Mouse (Mus musculus): Measurements from ENCODE around the gene Stk33. TPM values are rescaled to one million over a fixed set of nuclear protein-coding genes. Genes with fewer than 3 reads are reported as not detected.

Gene Stk33
- polyA plus RNA-seq (2012; rRNA removed): 0.90 and 1.1 TPM in 2 replicates

- H3K27ac ChIP-seq (ENCODE audit: insufficient read depth, low read length): no peak within 1 kb of the TSS
- TF ChIP-seq POLR2A (IDR thresholded peaks at IDR 0.05; ENCODE audit: borderline replicate concordance, insufficient read depth, low read length) (no peak), CTCF (IDR thresholded peaks at IDR 0.05; ENCODE audit: borderline replicate concordance, insufficient read depth, low read depth, low read length) (no peak)
- 4% methylated on average over 62 of the region's 62 CpGs for WGBS
These were observed at the start of gene Stk33 for GRCm38 (mm10) chr7:109438781-109439591. TSS of gene Stk33 (minus strand) at chr7:109439081.

DNA sequence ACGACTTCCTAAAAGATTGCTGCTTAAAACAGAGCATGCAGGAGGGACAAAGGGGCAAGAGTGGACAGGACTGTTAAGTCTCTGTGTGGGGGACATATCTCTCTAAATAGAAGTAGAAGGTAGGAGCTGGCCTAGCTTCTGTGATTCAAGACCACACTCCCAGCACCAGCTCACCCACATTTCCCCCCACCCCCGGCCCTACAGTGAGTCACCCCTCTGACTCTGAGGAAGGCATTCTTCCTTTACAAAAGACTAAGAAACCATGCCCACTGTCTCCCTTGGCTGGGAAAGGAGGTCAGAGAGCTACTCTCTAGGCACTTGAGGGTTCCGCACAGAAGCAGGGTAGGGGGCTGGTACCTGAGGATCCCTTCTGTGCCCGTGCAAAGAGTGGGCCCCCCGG, 45.3 kb upstream of the Stk33 start:
- no peak for DNase-seq
- Histone ChIP-seq H3K4me3 (replicated peaks; ENCODE audit: insufficient read depth, low read depth, low read length) (no peak overlapping the region), H3K4me1 (ENCODE audit: control insufficient read depth, insufficient read depth, low read length) (no peaks in the 10 kb centered on the region), H3K27ac (ENCODE audit: insufficient read depth, low read length) (no peak overlapping the region), H3K27me3 (ENCODE audit: control insufficient read depth, insufficient read depth, low read length) (no peaks in the 10 kb centered on the region)
- TF ChIP-seq POLR2A (IDR thresholded peaks at IDR 0.05; ENCODE audit: borderline replicate concordance, insufficient read depth, low read length) (no peak), CTCF (IDR thresholded peaks at IDR 0.05; ENCODE audit: borderline replicate concordance, insufficient read depth, low read depth, low read length) (no peak)
- 65% methylated on average over 5 of the region's 5 CpGs for WGBS

More at GRCm38 (mm10) chr7:109438781-109439591, at the start of gene Stk33:
- peak within 1 kb of the TSS; percentile 21 for H3K4me3 ChIP-seq (replicated peaks; ENCODE audit: insufficient read depth, low read depth, low read length)
- H3K4me1 ChIP-seq (ENCODE audit: control insufficient read depth, insufficient read depth, low read length): no peaks in the 10 kb centered on the region
- peak; percentile 18 to 35 for DNase-seq
- H3K27me3 ChIP-seq (ENCODE audit: control insufficient read depth, insufficient read depth, low read length): peaks cover 2% of the 10 kb centered on the region; the same call in 1 of the 2 replicates

DNA sequence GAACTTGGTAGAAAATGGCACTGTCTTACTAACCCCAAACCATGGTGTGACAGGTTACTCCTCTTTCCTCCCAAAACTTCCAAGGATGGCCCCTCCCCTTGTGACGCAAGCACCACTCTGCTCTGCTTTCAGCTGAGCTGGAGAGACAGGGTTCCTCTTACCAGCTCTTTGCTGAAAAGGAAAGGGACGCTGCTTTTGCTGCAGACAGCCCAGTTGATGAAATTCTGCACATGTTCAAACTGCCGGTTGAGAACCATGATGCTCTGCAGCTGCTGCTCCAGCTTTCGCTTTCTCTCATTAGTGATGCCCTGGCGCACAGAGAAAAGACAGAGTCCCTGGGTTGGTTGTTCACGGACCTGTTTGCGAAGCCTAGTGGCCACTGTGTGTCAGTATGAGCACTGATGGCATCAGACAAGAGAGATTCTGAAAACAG, 41.9 kb upstream of the Stk33 start:
- DNase-seq: no peak
- H3K27ac ChIP-seq (ENCODE audit: insufficient read depth, low read length): no peak overlapping the region
- H3K4me1 ChIP-seq (ENCODE audit: control insufficient read depth, insufficient read depth, low read length): no peaks in the 10 kb centered on the region
- no peak for TF ChIP-seq CTCF (IDR thresholded peaks at IDR 0.05; ENCODE audit: borderline replicate concordance, insufficient read depth, low read depth, low read length)
- TF ChIP-seq POLR2A (IDR thresholded peaks at IDR 0.05; ENCODE audit: borderline replicate concordance, insufficient read depth, low read length): no peak
- no peak overlapping the region for H3K4me3 ChIP-seq (replicated peaks; ENCODE audit: insufficient read depth, low read depth, low read length)
- H3K27me3 ChIP-seq (ENCODE audit: control insufficient read depth, insufficient read depth, low read length): no peaks in the 10 kb centered on the region
- WGBS: 25% methylated on average over 7 of the region's 7 CpGs

GRCm38 (mm10) chr7:109477926-109478325, 39.0 kb upstream of the Stk33 start:
- no peak overlapping the region for H3K27ac ChIP-seq (ENCODE audit: insufficient read depth, low read length)
- 73% methylated on average over 3 of the region's 3 CpGs for WGBS
- no peak overlapping the region for H3K4me3 ChIP-seq (replicated peaks; ENCODE audit: insufficient read depth, low read depth, low read length)
- DNase-seq: no peak
- no peaks in the 10 kb centered on the region for H3K27me3 ChIP-seq (ENCODE audit: control insufficient read depth, insufficient read depth, low read length)
- H3K4me1 ChIP-seq (ENCODE audit: control insufficient read depth, insufficient read depth, low read length): no peaks in the 10 kb centered on the region
- TF ChIP-seq CTCF (IDR thresholded peaks at IDR 0.05; ENCODE audit: borderline replicate concordance, insufficient read depth, low read depth, low read length) (no peak), POLR2A (IDR thresholded peaks at IDR 0.05; ENCODE audit: borderline replicate concordance, insufficient read depth, low read length) (no peak)

- 54% methylated on average over 4 of the region's 4 CpGs for WGBS
- Histone ChIP-seq H3K27me3 (ENCODE audit: control insufficient read depth, insufficient read depth, low read length) (no peaks in the 10 kb centered on the region), H3K27ac (ENCODE audit: insufficient read depth, low read length) (no peak overlapping the region), H3K4me3 (replicated peaks; ENCODE audit: insufficient read depth, low read depth, low read length) (no peak overlapping the region), H3K4me1 (ENCODE audit: control insufficient read depth, insufficient read depth, low read length) (peaks cover 8% of the 10 kb centered on the region)
- DNase-seq: no peak
- TF ChIP-seq POLR2A (IDR thresholded peaks at IDR 0.05; ENCODE audit: borderline replicate concordance, insufficient read depth, low read length) (no peak), CTCF (IDR thresholded peaks at IDR 0.05; ENCODE audit: borderline replicate concordance, insufficient read depth, low read depth, low read length) (no peak)
These were observed 31.8 kb upstream of the Stk33 start for GRCm38 (mm10) chr7:109470700-109471099.

- no peak overlapping the region for H3K27ac ChIP-seq (ENCODE audit: insufficient read depth, low read length)
- no peak overlapping the region for H3K4me3 ChIP-seq (replicated peaks; ENCODE audit: insufficient read depth, low read depth, low read length)
- peak; percentile 29 to 33 for DNase-seq
These were observed 29.4 kb upstream of the Stk33 start for GRCm38 (mm10) chr7:109468262-109468701.

GRCm38 (mm10) chr7:109467591-109467990, 28.7 kb upstream of the Stk33 start:
- DNase-seq: peak; percentile 26 to 50
- TF ChIP-seq CTCF (IDR thresholded peaks at IDR 0.05; ENCODE audit: borderline replicate concordance, insufficient read depth, low read depth, low read length) (no peak), POLR2A (IDR thresholded peaks at IDR 0.05; ENCODE audit: borderline replicate concordance, insufficient read depth, low read length) (no peak)
- Histone ChIP-seq H3K27ac (ENCODE audit: insufficient read depth, low read length) (no peak overlapping the region), H3K4me3 (replicated peaks; ENCODE audit: insufficient read depth, low read depth, low read length) (no peak overlapping the region), H3K4me1 (ENCODE audit: control insufficient read depth, insufficient read depth, low read length) (peaks cover 8% of the 10 kb centered on the region), H3K27me3 (ENCODE audit: control insufficient read depth, insufficient read depth, low read length) (no peaks in the 10 kb centered on the region)
- WGBS: 11% methylated on average over 2 of the region's 2 CpGs

More at GRCm38 (mm10) chr7:109468262-109468701, 29.4 kb upstream of the Stk33 start:
- H3K27me3 ChIP-seq (ENCODE audit: control insufficient read depth, insufficient read depth, low read length): no peaks in the 10 kb centered on the region
- 9% methylated on average over 6 of the region's 6 CpGs for WGBS
- H3K4me1 ChIP-seq (ENCODE audit: control insufficient read depth, insufficient read depth, low read length): peaks cover 8% of the 10 kb centered on the region
- no peak for TF ChIP-seq CTCF (IDR thresholded peaks at IDR 0.05; ENCODE audit: borderline replicate concordance, insufficient read depth, low read depth, low read length)
- no peak for TF ChIP-seq POLR2A (IDR thresholded peaks at IDR 0.05; ENCODE audit: borderline replicate concordance, insufficient read depth, low read length)

DNA sequence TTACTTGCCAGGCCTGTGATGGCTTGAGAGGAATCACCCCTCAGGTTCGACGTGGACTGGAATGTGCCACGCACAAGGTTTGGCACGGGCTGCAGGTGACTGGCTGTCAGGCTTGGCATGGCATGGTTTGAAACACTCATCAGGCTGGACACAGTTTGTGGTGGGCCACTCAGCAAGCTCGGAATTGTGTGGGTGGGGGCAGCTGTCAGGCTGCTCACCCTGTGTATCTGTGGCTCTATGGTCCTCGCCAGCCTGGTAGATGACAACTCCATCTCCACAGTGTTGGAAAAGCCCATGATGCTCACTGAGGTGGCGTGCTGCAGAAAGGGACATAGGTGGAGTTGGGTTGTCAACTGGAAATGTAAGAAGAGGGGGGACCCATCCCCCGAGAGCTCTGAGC, 21.8 kb upstream of the Stk33 start:
- no peaks in the 10 kb centered on the region for H3K4me1 ChIP-seq (ENCODE audit: control insufficient read depth, insufficient read depth, low read length)
- 71% methylated on average over 8 of the region's 8 CpGs for WGBS
- no peak overlapping the region for H3K4me3 ChIP-seq (replicated peaks; ENCODE audit: insufficient read depth, low read depth, low read length)
- TF ChIP-seq CTCF (IDR thresholded peaks at IDR 0.05; ENCODE audit: borderline replicate concordance, insufficient read depth, low read depth, low read length) (no peak), POLR2A (IDR thresholded peaks at IDR 0.05; ENCODE audit: borderline replicate concordance, insufficient read depth, low read length) (no peak)
- H3K27ac ChIP-seq (ENCODE audit: insufficient read depth, low read length): no peak overlapping the region
- no peak for DNase-seq
- no peaks in the 10 kb centered on the region for H3K27me3 ChIP-seq (ENCODE audit: control insufficient read depth, insufficient read depth, low read length)

All from cerebellum, adult 2 months (tissue).